Mouse (Mus musculus) liver, postnatal 0 days (tissue): ENCODE measurements around the gene Psma3. TPM values are rescaled to one million over a fixed set of nuclear protein-coding genes. Genes with fewer than 3 reads are reported as not detected.

Experiments used
- ATAC-seq: fragments of 200-750 bp; cut with Nextera tagmentation; 2 replicates; pipeline ENCODE4 v1.8.0; 2017; ENCODE audit warnings: mild to moderate bottlenecking, moderate library complexity
- DNase-seq: peaks from one replicate; pipeline ENCODE4 v3.0.0-alpha.2; 2016
- H3K27ac ChIP-seq: fragments of 300-500 bp; sonication (generic); 2 replicates; pipeline ENCODE4 v1.5.1; 2014; ENCODE audit warnings: antibody characterized with exemption, moderate library complexity, mild to moderate bottlenecking, low read depth
- H3K27me3 ChIP-seq: fragments of 300-500 bp; sonication (generic); 2 replicates; pipeline ENCODE4 v1.6.1; 2014; ENCODE audit warnings: low read length, control low read depth, mixed read lengths; ENCODE audit not compliant: insufficient read depth
- H3K36me3 ChIP-seq: fragments of 300-500 bp; sonication (generic); replicated peaks from 2 replicates; pipeline ENCODE4 v1.6.1; 2014; ENCODE audit warnings: mild to moderate bottlenecking, control low read depth, low read length, moderate library complexity, mixed read lengths; ENCODE audit not compliant: insufficient read depth
- H3K4me1 ChIP-seq: fragments of 300-500 bp; sonication (generic); 2 replicates; pipeline ENCODE4 v1.6.1; 2014; ENCODE audit warnings: antibody characterized with exemption, mild to moderate bottlenecking, control low read depth; ENCODE audit not compliant: insufficient read depth
- H3K4me2 ChIP-seq: fragments of 300-500 bp; sonication (generic); 2 replicates; pipeline ENCODE4 v1.6.1; 2014; ENCODE audit warnings: low read depth, mild to moderate bottlenecking, low read length, moderate library complexity, mixed read lengths
- H3K4me3 ChIP-seq: fragments of 300-500 bp; sonication (generic); 2 replicates; pipeline ENCODE4 v1.5.1; 2014; ENCODE audit warnings: low read depth, low read length
- H3K9ac ChIP-seq: fragments of 300-500 bp; sonication (generic); replicated peaks from 2 replicates; pipeline ENCODE4 v1.6.1; 2014; ENCODE audit warnings: mild to moderate bottlenecking, moderate library complexity
- H3K9me3 ChIP-seq: fragments of 300-500 bp; sonication (generic); 2 replicates; pipeline ENCODE4 v1.6.1; 2016; ENCODE audit warnings: mild to moderate bottlenecking, control low read depth, low read length, mixed read lengths
- CTCF ChIP-seq: sonication (generic); IDR thresholded peaks from 2 replicates; pipeline ENCODE4 v1.5.1; 2016; ENCODE audit warnings: antibody characterized with exemption, low read depth
- EP300 ChIP-seq: IDR thresholded peaks from 2 replicates; pipeline ENCODE4 v1.6.1; 2016; ENCODE audit warnings: antibody characterized with exemption, low read depth, mild to moderate bottlenecking
- WGBS: fragments of 180-500 bp; shearing (Covaris S2); extraction: QIAGEN DNeasy Blood & Tissue Kit; methylation state at CpG from one replicate; pipeline ENCODE4 v1.1.7; 2014; ENCODE audit not compliant: insufficient replicate concordance; 5-methylcytosine and 5-hydroxymethylcytosine counted together
- polyA plus RNA-seq: library from polyadenylated mRNA; unstranded; fragments of >200 nt; fragmentation: Nextera tagmentation; extraction: Ambion mirVana; gene quantifications from 2 replicates; pipeline ENCODE4 v1.2.1, GENCODE M21; 2015

Psma3 gene
- polyA plus RNA-seq, 1 experiment from 2014 or later = 288 TPM

DNA sequence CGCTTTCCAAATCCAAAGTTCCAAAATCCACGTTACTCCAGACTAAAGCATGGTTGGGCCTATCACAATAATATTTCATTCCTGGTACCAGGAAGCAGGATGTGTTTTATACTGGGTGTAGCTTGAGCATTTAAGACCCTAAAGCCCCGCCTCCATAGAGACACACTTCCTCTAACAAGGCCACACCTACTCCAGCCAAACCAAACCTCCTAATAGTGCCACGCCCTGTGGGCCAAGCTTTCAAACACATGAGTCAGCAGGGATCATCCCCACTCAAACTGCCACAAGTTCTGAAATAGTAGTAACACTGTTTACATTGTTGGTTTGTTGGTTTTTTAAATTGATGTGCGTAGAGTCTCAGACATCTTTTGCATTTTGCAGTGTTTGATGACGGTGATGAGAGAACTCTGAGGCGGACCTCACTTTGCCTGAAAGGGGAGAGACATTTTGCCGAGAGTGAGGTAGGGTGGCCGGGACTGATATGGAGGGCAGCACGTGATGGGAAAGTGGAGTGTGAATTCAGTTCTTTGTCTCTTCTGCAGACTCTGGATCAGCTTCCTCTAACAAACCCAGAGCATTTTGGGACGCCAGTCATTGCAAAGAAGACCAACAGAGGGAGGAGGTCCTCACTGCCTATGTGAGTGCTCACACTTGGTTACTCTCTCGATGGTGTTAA, 62.4 kb downstream of the Psma3 start:
- peak; percentile 32 for DNase-seq
- Histone ChIP-seq H3K4me1 (peaks cover 7% of the 10 kb centered on the region; the same call in 1 of the 2 replicates), H3K27me3 (no peaks in the 10 kb centered on the region), H3K9ac (no peak overlapping the region), H3K9me3 (no peaks in the 10 kb centered on the region), H3K36me3 (peaks cover 67% of the 10 kb centered on the region), H3K4me2 (no peak overlapping the region), H3K4me3 (no peak overlapping the region), H3K27ac (no peak overlapping the region)
- WGBS = 88% methylated on average over 12 of the region's 12 CpGs
- ATAC-seq = peak; percentile 70
- TF ChIP-seq CTCF (no peak), EP300 (no peak)

DNA sequence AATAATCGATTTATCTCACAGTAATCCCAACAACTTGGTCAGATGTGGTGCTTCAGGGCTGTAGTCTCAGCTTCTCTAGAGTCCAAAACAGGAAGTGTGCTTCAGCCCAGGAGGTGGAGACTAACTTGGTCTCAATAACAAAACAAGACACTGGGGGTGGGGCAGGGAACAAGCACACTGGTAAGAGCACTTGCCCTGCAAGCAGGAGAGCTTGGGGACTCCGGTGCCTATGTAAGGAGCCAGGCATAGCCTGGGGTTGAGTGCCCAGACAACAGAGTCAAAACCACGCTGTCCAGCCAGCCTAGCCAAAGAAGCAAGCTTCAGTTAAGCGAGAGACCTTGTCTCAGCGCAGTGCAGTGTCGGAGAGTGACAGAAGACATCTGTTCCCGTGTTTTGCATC, 66.0 kb downstream of the Psma3 start:
- Histone ChIP-seq H3K9ac (no peak overlapping the region), H3K4me2 (no peak overlapping the region), H3K4me3 (no peak overlapping the region), H3K36me3 (peaks cover 68% of the 10 kb centered on the region), H3K4me1 (peaks cover 7% of the 10 kb centered on the region), H3K27ac (peak overlapping the region; percentile 55; the same call in 1 of the 2 replicates), H3K9me3 (no peaks in the 10 kb centered on the region), H3K27me3 (no peaks in the 10 kb centered on the region)
- DNase-seq (peak; percentile 29), ATAC-seq (no peak)
- TF ChIP-seq EP300 (no peak), CTCF (no peak)
- 70% methylated on average over 7 of the region's 7 CpGs for WGBS

DNA sequence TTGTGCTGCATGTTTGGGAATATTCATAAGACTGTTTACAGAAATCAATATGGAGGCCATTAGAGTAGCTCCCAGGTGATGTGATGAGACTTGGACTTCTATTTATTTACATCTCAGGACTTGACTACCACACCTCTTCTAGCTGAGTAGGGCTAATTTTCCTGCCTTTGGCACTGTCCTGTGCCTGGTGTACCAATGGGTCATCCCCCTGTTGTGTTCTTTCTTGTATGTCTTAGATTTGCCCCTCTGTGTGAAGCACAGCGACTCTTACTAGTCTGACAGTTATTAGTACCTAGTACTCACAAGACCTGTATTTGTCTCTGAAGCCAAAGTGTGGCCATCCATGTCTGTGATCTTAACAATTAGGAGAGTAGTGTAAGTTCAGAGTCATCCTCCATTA, 68.0 kb downstream of the Psma3 start:
- Histone ChIP-seq H3K4me1 (peaks cover 2% of the 10 kb centered on the region), H3K4me3 (no peak overlapping the region), H3K27ac (0 out of 2 replicates have a peak overlapping the region, but pooled peaks have one; percentile 16), H3K9me3 (no peaks in the 10 kb centered on the region), H3K4me2 (no peak overlapping the region), H3K9ac (no peak overlapping the region), H3K36me3 (peaks cover 65% of the 10 kb centered on the region), H3K27me3 (no peaks in the 10 kb centered on the region)
- TF ChIP-seq EP300 (no peak), CTCF (no peak)
- DNase-seq (no peak), ATAC-seq (no peak)
- WGBS = 92% methylated on average over 1 of the region's 1 CpGs

DNA sequence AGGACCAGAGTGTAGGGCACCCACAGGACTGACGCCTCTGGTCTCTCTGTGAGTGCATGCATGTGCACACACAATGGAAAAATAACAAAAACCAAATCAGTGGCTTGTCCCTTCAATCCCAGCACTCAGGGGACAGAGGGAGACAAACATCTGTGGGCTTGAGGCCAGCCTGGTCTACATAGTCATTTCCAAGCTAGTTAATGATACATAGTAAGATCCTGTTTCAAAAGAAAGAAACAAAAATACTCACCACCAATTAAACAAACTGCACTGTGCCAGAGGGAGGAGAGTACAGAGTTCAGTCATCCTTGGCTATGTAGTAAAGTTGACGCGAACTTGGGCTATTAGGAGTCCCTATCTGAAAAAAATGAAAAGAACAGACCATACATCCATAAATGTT, 69.2 kb downstream of the Psma3 start:
- peak; percentile 84 for ATAC-seq

DNA sequence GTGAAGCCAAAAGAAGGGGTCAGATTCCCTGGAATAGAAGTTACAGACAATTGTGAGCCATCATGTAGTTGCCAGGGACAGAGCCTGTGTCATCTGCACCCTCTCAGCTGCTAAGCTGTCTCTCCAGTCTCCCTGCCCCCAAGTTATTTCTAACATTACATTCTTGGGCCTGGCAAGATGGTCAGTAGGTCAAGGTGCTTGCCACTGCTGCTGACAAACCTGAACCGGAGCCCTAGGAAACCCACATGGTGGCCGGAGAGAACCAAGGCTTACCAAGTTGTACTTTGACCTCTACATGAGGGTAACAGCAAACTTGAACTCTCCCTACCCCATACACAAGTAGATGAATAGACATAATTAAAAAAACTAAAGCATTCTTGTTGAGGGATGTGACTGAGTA, 70.1 kb downstream of the Psma3 start:
- Histone ChIP-seq H3K4me2 (no peak overlapping the region), H3K9me3 (no peaks in the 10 kb centered on the region), H3K27me3 (no peaks in the 10 kb centered on the region), H3K9ac (no peak overlapping the region), H3K27ac (peak overlapping the region; percentile 57; the same call in 1 of the 2 replicates), H3K36me3 (peaks cover 49% of the 10 kb centered on the region), H3K4me3 (no peak overlapping the region), H3K4me1 (peaks cover 7% of the 10 kb centered on the region)
- ATAC-seq (no peak), DNase-seq (no peak)
- no peak for TF ChIP-seq EP300
- TF ChIP-seq CTCF = no peak
- WGBS = 80% methylated on average over 2 of the region's 2 CpGs

More for the DNA sequence above, 69.2 kb downstream of the Psma3 start:
- Histone ChIP-seq H3K27me3 (no peaks in the 10 kb centered on the region), H3K9me3 (no peaks in the 10 kb centered on the region), H3K4me1 (peaks cover 7% of the 10 kb centered on the region), H3K36me3 (peaks cover 55% of the 10 kb centered on the region), H3K27ac (peak overlapping the region; percentile 58), H3K9ac (no peak overlapping the region), H3K4me3 (no peak overlapping the region), H3K4me2 (no peak overlapping the region)
- peak; percentile 25 for DNase-seq
- 74% methylated on average over 3 of the region's 3 CpGs for WGBS
- TF ChIP-seq EP300 = no peak
- TF ChIP-seq CTCF = no peak

Other genes with a start within 250 kb of the Psma3 start
- gene Frmd6, start 149.1 kb upstream of the Psma3 start, polyA plus RNA-seq = 2.0 and 2.4 TPM in 2 replicates
- 108 and 109 TPM in 2 replicates for gene Actr10, start 36.8 kb upstream of the Psma3 start, polyA plus RNA-seq
- gene Arid4a, start 41.4 kb downstream of the Psma3 start, polyA plus RNA-seq = 19.3 and 20.6 TPM in 2 replicates
- gene Tomm20l, start 136.8 kb downstream of the Psma3 start, polyA plus RNA-seq = not detected in 2 replicates
- 58.2 and 61.9 TPM in 2 replicates for gene Timm9, start 162.1 kb downstream of the Psma3 start, polyA plus RNA-seq
- 2.2 and 2.4 TPM in 2 replicates for gene 2700049A03Rik, start 162.2 kb downstream of the Psma3 start, polyA plus RNA-seq